Mouse (Mus musculus): ENCODE results near the gene Farp1.

The Farp1 gene

GRCm38 (mm10) chr14:121147026-121147425, 112.0 kb downstream of the Farp1 start:
- no peak for DNase-seq

DNA sequence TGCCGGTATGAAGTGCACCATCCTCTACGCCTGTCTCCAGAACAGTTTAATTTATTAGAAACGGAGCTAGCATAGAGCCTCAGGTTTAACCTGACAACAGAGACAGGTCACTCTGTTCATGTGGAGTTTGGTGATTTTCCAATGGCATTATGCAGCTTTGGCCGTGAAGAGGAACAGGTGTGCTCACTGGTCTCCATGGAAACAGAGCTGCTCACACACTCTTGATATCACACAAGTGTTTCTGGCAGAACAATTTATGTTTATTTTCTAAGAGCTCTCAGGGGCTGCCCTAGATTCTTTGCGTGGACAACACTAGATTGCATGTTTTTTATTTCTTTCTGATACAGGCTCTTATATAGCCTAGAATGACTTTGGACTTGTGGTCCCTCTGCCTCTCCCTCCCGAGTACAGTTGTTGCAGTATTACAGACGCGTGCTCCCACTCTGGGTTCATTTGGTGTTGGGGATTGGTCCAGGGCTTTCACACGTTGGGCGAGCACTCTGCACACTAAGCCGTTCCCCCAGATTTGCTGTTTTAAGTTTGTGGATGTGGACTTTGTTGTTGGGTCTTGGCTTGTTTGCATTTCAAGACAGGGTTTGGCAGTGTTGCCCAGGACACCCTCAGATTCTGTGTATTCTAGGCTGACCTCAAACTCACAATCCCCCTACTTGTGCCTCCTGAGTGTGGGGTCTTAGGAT, 113.2 kb downstream of the Farp1 start:
- DNase-seq, result no peak

DNA sequence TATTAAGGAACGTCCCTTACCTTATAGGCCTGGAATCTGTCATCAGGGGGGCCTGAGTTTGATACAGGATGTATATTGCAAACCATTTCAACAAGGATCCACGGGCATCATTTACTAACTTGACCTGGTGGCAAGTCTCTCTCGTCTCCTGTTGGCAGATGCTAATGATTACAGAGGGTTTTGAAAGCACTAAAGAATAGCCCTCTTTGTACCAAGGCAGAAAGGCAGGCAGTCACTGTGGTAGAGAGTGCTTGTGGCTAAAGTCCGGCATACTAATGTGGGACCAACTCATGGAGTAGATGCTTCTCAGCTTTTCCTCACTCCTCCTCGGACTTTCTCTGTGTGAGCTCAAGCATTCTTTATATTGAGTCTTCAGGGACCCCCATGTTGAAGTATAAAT, 115.0 kb downstream of the Farp1 start:
- no peak for DNase-seq

GRCm38 (mm10) chr14:121151837-121152236, 116.8 kb downstream of the Farp1 start:
- no peak for DNase-seq

- no peak for DNase-seq
Observed at GRCm38 (mm10) chr14:121152771-121153170, 117.8 kb downstream of the Farp1 start.

GRCm38 (mm10) chr14:121153260-121153659, 118.3 kb downstream of the Farp1 start:
- no peak for DNase-seq

DNA sequence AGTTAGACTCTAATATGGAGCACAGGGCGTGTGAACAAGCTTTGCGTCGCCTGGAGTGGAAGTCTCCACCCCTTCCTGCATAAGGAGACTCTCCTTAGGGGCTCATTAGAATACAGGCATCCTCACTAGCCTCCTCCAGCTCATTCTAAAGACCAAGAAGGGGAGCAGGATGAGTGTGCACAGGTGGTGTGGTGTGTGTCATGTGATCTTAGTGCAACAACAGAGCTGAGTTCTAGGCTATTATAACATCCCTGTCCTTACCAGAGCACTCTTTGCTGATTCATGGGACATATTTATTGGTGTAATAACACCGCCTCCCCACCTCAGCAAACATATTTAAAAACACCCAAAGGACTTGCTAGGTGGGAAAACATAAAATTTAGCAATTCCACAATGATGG, 120.2 kb downstream of the Farp1 start:
- no peak for DNase-seq

- no peak for DNase-seq
Observed at GRCm38 (mm10) chr14:121158616-121159015, 123.6 kb downstream of the Farp1 start.

DNA sequence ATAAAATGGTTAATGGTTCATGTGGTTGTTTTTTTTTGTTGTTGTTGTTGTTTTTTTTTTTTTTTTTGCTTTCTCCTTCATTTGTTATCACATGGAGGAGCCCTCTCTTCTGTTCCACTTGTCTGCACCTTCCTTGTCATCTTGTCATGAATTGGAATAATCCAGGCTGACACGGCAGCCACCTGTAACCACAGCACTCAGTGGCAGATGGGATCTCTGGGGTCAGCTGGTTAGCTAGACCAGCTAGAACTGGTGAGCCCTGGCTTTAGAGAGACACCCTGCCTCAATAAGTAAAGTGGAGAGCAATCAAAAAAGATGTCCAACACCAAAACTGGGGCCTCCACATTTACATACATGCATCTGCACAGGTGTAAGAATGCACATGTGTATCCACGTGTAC, 127.8 kb downstream of the Farp1 start:
- DNase-seq, result no peak

DNA sequence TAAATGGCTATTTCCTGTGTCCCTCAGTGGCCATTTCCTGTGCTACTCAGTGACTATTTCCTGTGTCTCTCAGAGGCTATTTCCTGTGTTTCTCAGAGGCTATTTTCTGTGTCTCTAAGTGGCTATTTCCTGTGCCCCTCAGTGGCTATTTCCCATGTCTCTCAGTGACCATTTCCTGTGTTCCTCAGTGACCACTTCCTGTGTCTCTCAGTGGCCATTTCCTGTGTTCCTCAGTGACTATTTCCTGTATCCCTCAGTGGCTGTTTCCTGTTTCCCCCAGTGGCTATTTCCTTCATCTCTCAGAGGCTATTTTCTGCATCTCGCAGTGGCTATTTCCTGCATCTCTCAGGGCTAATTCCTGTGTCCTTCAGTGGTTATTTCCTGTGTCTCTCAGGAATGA, 129.9 kb downstream of the Farp1 start:
- DNase-seq, result no peak

GRCm38 (mm10) chr14:121165408-121166037, 130.5 kb downstream of the Farp1 start:
- peak; percentile 70 for DNase-seq

GRCm38 (mm10) chr14:121166038-121166436, 131.0 kb downstream of the Farp1 start:
- no peak for DNase-seq

DNA sequence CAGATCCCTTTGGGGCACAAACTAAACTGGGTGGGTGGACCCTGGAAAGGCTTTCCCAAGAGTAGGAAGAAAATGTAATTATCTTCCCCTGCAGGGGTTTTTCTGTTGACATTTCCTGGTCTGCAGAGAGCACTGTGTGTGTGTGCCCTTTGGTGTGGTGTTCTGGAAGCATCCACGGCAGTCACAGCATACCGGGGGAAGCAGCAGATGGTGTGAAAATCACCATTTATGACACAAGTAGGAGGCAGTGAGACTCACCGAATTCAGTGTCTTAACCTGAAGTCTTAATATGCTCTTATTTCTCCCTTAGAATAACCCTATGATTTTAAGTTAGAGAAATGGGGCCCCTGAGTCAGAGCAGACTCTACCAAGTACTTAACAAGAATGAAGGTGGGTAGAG, 133.7 kb downstream of the Farp1 start:
- DNase-seq, result no peak

GRCm38 (mm10) chr14:121170321-121170720, 135.3 kb downstream of the Farp1 start:
- DNase-seq, result no peak

- DNase-seq, result peak; percentile 70
Observed at GRCm38 (mm10) chr14:121172065-121173036, 137.4 kb downstream of the Farp1 start.

DNA sequence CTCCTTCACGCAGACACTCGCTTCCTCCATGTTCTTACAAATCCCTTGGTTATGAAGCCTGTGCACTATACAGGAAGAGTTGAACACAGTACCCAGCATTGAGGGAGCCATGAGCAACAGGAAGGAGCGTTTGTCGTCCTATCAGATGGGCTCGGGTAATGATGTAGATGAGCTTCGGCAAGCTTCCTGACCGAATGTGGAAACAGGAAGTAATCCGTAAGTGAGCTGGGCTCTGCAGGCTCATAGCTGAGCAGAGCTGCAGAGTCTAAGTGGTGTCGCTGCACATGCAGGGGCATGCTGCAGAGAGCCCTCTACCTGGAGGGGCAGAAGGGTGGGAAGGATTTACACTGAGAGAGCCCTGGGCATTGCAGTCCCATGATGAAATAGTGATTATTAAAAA, 140.4 kb downstream of the Farp1 start:
- DNase-seq, result no peak

DNA sequence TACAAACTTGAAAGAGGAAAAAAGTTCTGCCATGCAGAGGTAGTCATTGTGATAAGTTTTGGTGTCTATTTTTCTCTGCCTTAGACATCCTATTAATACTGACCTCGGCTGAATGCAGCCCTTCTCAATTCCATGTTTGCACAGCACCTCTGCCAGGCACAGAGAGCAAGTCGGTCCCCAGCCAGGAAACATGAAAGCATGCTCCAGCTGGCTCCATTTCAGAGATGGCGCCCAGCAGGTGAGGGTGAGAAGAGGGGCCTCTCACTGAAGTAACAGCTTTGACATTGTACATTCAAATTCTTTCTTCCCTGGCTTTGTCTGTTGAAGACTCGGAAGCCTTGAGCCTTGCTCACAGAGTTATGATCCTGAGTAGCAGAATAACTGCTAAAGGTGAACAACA, 140.9 kb downstream of the Farp1 start:
- DNase-seq, result no peak

GRCm38 (mm10) chr14:121177907-121178306, 142.9 kb downstream of the Farp1 start:
- DNase-seq, result no peak

DNA sequence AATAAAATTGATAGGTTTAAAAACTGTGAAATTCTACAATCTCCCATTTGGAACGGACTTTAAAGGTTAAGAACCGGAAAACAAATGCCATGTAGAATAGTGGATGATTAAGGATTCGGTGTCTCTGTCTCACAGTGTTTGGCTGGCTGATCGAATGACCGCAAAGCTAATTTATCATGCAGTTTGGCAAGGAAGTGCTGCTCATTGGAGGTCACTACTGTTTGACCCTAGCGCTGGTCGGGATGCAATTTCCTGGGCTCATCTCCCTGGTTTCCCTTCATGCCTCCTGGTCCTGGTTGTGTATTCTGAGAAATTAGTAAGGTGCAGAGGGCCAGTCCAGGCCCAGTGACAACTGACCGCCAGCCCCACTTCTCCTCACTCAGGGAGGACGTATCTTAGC, 145.6 kb downstream of the Farp1 start:
- no peak for DNase-seq

- no peak for DNase-seq
Observed at GRCm38 (mm10) chr14:121181798-121182197, 146.8 kb downstream of the Farp1 start.

DNA sequence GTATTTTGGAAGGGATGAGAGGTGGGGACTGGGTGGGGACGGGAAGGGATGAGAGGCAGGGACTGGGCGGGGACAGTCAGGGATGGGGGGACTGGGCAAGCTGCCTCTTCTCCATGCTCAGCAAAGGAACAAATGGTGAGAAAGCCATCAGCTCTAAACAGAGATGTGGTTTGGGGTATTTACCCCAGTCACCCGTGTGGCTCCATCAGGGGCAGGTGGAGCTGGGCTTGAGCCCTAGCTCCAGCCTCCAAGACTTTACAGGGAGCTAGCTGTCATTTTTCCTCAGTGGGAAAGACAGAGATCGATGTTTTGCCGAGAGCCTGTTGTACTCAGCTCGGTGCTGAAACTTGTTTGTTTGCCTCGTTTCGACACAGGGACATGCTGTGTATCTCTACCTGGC, 148.0 kb downstream of the Farp1 start:
- DNase-seq, result no peak

- no peak for DNase-seq
Observed at GRCm38 (mm10) chr14:121183414-121184130, 148.6 kb downstream of the Farp1 start.

DNA sequence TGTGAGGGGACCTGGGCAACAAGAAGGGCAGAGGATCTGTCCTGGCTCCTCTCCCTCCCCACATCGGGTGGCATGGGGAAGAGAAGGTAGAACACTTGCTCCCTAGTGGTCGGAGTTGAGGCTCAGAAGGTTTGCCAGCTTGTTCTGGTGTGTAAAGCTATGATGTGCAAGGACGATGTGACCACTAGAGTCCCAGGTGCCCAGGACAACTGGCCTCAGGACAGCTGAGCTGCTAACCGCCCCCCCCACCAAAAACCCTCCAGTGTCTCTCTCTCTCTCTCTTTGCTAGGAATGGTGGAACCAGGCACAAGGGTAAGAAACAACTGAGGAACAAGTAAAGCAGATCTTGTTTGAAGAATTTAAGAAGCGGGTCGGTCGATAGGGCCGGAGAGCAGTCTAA, 149.4 kb downstream of the Farp1 start:
- no peak for DNase-seq
